Mouse (Mus musculus): Measurements from ENCODE around the gene Ebf3. TPM values are rescaled to one million over a fixed set of nuclear protein-coding genes. Genes with fewer than 3 reads are reported as not detected.

Ebf3 gene
- polyA plus RNA-seq, 2 experiments = 0.07 TPM; not detected in 1

GRCm38 (mm10) chr7:137262330-137262729, 51.9 kb downstream of the Ebf3 start:
- no peak overlapping the region for H3K4me2 ChIP-seq (ENCODE audit: low read depth)
- no peaks in the 10 kb centered on the region for H3K4me1 ChIP-seq (replicated peaks; ENCODE audit: control insufficient read depth in 2 of 2, insufficient read depth in 2 of 2, low read length in 1 of 2)
- H3K36me3 ChIP-seq (replicated peaks; ENCODE audit: control insufficient read depth, insufficient read depth, low read depth) = no peaks in the 10 kb centered on the region
- DNase-seq (ENCODE audit: low read depth in 3 of 3, low spot score in 3 of 3) (no peak), ATAC-seq (ENCODE audit: insufficient read depth) (no peak)
- no peak overlapping the region for H3K4me3 ChIP-seq (ENCODE audit: insufficient read depth in 1 of 2, low read depth in 2 of 2, low read length in 2 of 2)
- H3K27ac ChIP-seq = no peak overlapping the region
- TF ChIP-seq EP300 (IDR thresholded peaks at IDR 0.05; ENCODE audit: low read depth) (no peak), CTCF (IDR thresholded peaks at IDR 0.05; ENCODE audit: low read depth) (no peak)
- WGBS (ENCODE audit: insufficient replicate concordance) = 64% methylated on average over 8 of the region's 8 CpGs
- no peaks in the 10 kb centered on the region for H3K9me3 ChIP-seq (ENCODE audit: control insufficient read depth, low read length)
- H3K9ac ChIP-seq (replicated peaks) = no peak overlapping the region
- H3K27me3 ChIP-seq (ENCODE audit: control insufficient read depth, insufficient read depth, low read length) = no peaks in the 10 kb centered on the region

- no peak overlapping the region for H3K27ac ChIP-seq
- H3K4me2 ChIP-seq (ENCODE audit: low read depth) = no peak overlapping the region
- WGBS (ENCODE audit: insufficient replicate concordance) = 40% methylated on average over 11 of the region's 11 CpGs
- no peak for TF ChIP-seq EP300 (IDR thresholded peaks at IDR 0.05; ENCODE audit: low read depth)
- peak; percentile 85 for TF ChIP-seq CTCF (IDR thresholded peaks at IDR 0.05; ENCODE audit: low read depth)
- H3K4me3 ChIP-seq (ENCODE audit: insufficient read depth in 1 of 2, low read depth in 2 of 2, low read length in 2 of 2) = no peak overlapping the region
- peak; percentile 3 to 12 (median 10) for DNase-seq (ENCODE audit: low read depth in 3 of 3, low spot score in 3 of 3)
- no peak overlapping the region for H3K9ac ChIP-seq (replicated peaks)
- no peaks in the 10 kb centered on the region for H3K4me1 ChIP-seq (replicated peaks; ENCODE audit: control insufficient read depth in 2 of 2, insufficient read depth in 2 of 2, low read length in 1 of 2)
- no peaks in the 10 kb centered on the region for H3K36me3 ChIP-seq (replicated peaks; ENCODE audit: control insufficient read depth, insufficient read depth, low read depth)
- no peaks in the 10 kb centered on the region for H3K27me3 ChIP-seq (ENCODE audit: control insufficient read depth, insufficient read depth, low read length)
- ATAC-seq (ENCODE audit: insufficient read depth) = no peak
- H3K9me3 ChIP-seq (ENCODE audit: control insufficient read depth, low read length) = no peaks in the 10 kb centered on the region
Measured at GRCm38 (mm10) chr7:137246213-137246872, 67.9 kb downstream of the Ebf3 start.

- no peaks in the 10 kb centered on the region for H3K36me3 ChIP-seq (replicated peaks; ENCODE audit: control insufficient read depth, insufficient read depth, low read depth)
- TF ChIP-seq EP300 (IDR thresholded peaks at IDR 0.05; ENCODE audit: low read depth) = no peak
- no peak for TF ChIP-seq CTCF (IDR thresholded peaks at IDR 0.05; ENCODE audit: low read depth)
- no peak for DNase-seq (ENCODE audit: low read depth in 3 of 3, low spot score in 3 of 3)
- WGBS (ENCODE audit: insufficient replicate concordance) = 64% methylated on average over 7 of the region's 7 CpGs
- ATAC-seq (ENCODE audit: insufficient read depth) = no peak
- H3K9ac ChIP-seq (replicated peaks) = no peak overlapping the region
- no peak overlapping the region for H3K4me3 ChIP-seq (ENCODE audit: insufficient read depth in 1 of 2, low read depth in 2 of 2, low read length in 2 of 2)
- no peaks in the 10 kb centered on the region for H3K4me1 ChIP-seq (replicated peaks; ENCODE audit: control insufficient read depth in 2 of 2, insufficient read depth in 2 of 2, low read length in 1 of 2)
- no peaks in the 10 kb centered on the region for H3K27me3 ChIP-seq (ENCODE audit: control insufficient read depth, insufficient read depth, low read length)
- H3K4me2 ChIP-seq (ENCODE audit: low read depth) = no peak overlapping the region
- H3K27ac ChIP-seq = no peak overlapping the region
- H3K9me3 ChIP-seq (ENCODE audit: control insufficient read depth, low read length) = no peaks in the 10 kb centered on the region
Measured at GRCm38 (mm10) chr7:137244839-137245238, 69.4 kb downstream of the Ebf3 start.

- Histone ChIP-seq H3K27ac (no peak overlapping the region), H3K4me1 (replicated peaks; ENCODE audit: control insufficient read depth in 2 of 2, insufficient read depth in 2 of 2, low read length in 1 of 2) (no peaks in the 10 kb centered on the region), H3K9ac (replicated peaks) (no peak overlapping the region), H3K4me2 (ENCODE audit: low read depth) (no peak overlapping the region), H3K9me3 (ENCODE audit: control insufficient read depth, low read length) (no peaks in the 10 kb centered on the region), H3K27me3 (ENCODE audit: control insufficient read depth, insufficient read depth, low read length) (no peaks in the 10 kb centered on the region), H3K4me3 (ENCODE audit: insufficient read depth in 1 of 2, low read depth in 2 of 2, low read length in 2 of 2) (no peak overlapping the region), H3K36me3 (replicated peaks; ENCODE audit: control insufficient read depth, insufficient read depth, low read depth) (no peaks in the 10 kb centered on the region)
- TF ChIP-seq CTCF (IDR thresholded peaks at IDR 0.05; ENCODE audit: low read depth) (no peak), EP300 (IDR thresholded peaks at IDR 0.05; ENCODE audit: low read depth) (no peak)
- WGBS (ENCODE audit: insufficient replicate concordance) = 77% methylated on average over 8 of the region's 8 CpGs
- DNase-seq (ENCODE audit: low read depth in 3 of 3, low spot score in 3 of 3) (no peak), ATAC-seq (ENCODE audit: insufficient read depth) (no peak)
Measured at GRCm38 (mm10) chr7:137240481-137240880, 73.8 kb downstream of the Ebf3 start.

GRCm38 (mm10) chr7:137239542-137240133, 74.6 kb downstream of the Ebf3 start:
- no peaks in the 10 kb centered on the region for H3K9me3 ChIP-seq (ENCODE audit: control insufficient read depth, low read length)
- ATAC-seq (ENCODE audit: insufficient read depth) = no peak
- no peak overlapping the region for H3K27ac ChIP-seq
- TF ChIP-seq EP300 (IDR thresholded peaks at IDR 0.05; ENCODE audit: low read depth) (no peak), CTCF (IDR thresholded peaks at IDR 0.05; ENCODE audit: low read depth) (no peak)
- no peak for DNase-seq (ENCODE audit: low read depth in 3 of 3, low spot score in 3 of 3)
- no peaks in the 10 kb centered on the region for H3K36me3 ChIP-seq (replicated peaks; ENCODE audit: control insufficient read depth, insufficient read depth, low read depth)
- 59% methylated on average over 5 of the region's 5 CpGs for WGBS (ENCODE audit: insufficient replicate concordance)
- no peak overlapping the region for H3K4me2 ChIP-seq (ENCODE audit: low read depth)
- H3K4me3 ChIP-seq (ENCODE audit: insufficient read depth in 1 of 2, low read depth in 2 of 2, low read length in 2 of 2) = no peak overlapping the region
- no peaks in the 10 kb centered on the region for H3K27me3 ChIP-seq (ENCODE audit: control insufficient read depth, insufficient read depth, low read length)
- H3K4me1 ChIP-seq (replicated peaks; ENCODE audit: control insufficient read depth in 2 of 2, insufficient read depth in 2 of 2, low read length in 1 of 2) = no peaks in the 10 kb centered on the region
- H3K9ac ChIP-seq (replicated peaks) = no peak overlapping the region
